Comparison of ENCODE assay signal across 22 mouse cellular contexts in the genomic region with DNA sequence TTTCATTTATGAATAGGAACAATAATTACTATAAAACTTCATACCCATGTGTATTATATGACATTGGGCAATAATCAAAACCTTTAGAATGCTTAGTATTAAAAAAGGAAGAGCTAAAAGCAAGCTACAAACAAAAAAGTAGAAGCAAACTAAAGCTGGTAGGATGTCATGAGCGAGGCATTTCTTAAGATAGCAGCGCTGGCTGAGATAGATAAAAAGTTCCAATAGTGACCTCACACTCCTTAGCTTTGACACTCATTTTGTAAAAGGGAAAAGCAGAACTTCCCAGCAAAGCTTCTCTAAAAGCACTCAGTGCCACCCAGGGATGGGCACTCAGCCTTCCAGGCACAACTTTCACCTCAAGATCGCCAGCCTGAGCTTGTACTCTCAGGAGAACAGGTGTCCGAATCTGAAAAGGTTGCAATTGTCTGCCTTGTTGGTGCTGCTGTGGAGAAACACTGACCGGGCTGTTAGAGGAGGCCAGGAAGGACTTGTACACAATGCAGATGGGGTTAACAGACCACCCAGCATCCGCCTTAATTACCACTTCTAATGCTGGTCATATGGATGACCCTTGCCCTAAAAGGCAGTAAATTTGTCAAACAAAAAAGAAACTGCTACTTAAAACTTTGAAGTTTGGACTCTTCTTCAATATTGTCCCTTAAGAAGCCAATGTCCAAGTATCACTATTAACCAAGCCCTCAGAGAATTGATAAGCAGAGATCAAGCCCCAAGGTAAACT. TPM values are rescaled to one million over a fixed set of nuclear protein-coding genes. Genes with fewer than 3 reads are reported as not detected.
DNase-seq lines count a peak whose midpoint lies in the region; ATAC-seq lines count a peak whose summit lies in the region.
"Had no signal": no experiment of that assay in that cellular context is flagged by ENCODE, and none has a peak within 500 bp of the region (broad histone marks: within the 10 kb centered on the region; RNA-seq: fewer than 3 reads in every experiment).

No protein-coding gene starts in this region.

- DNase-seq in midbrain, embryonic 10.5 days (ENCODE audit: low spot score) = no peak
- peak; percentile 50 for DNase-seq in embryo, embryonic 10.5 days (ENCODE audit: low spot score)
- DNase-seq in mesoderm, embryonic 11.5 days (ENCODE audit: low read depth, low spot score) = peak; percentile 60
- DNase-seq in hindbrain, embryonic 10.5 days (ENCODE audit: low spot score) = no peak
- DNase-seq: adrenal gland, adult 2 months; adrenal gland, postnatal 25 days; cerebellum, adult 2 months; cerebellum, postnatal 25 days; gastrocnemius, postnatal 10 days; heart, adult 2 months; heart, postnatal 14 days; kidney, adult 18-20 months had no signal

- 0 out of 2 replicates have a peak overlapping the region, but pooled peaks have one; percentile 33 for H3K27ac ChIP-seq in midbrain, embryonic 10.5 days (replicated peaks)
- H3K27ac ChIP-seq in midbrain, embryonic 16.5 days (ENCODE audit: low read length) = no peak overlapping the region
- no peak overlapping the region for H3K27ac ChIP-seq in hindbrain, embryonic 10.5 days
- H3K27ac ChIP-seq: embryonic facial prominence, embryonic 12.5 days; heart, adult 2 months; heart, embryonic 15.5 days; hindbrain, embryonic 15.5 days had no signal

- WGBS in midbrain, embryonic 10.5 days = 83% methylated on average over 6 of the region's 6 CpGs
- WGBS in midbrain, embryonic 16.5 days = 79% methylated on average over 6 of the region's 6 CpGs
- 80% methylated on average over 6 of the region's 6 CpGs for WGBS in hindbrain, embryonic 10.5 days

- peaks cover 6% of the 10 kb centered on the region for H3K4me1 ChIP-seq in midbrain, embryonic 10.5 days
- no peaks in the 10 kb centered on the region for H3K4me1 ChIP-seq in midbrain, embryonic 16.5 days (ENCODE audit: control insufficient read depth, insufficient read depth, low read length)
- 0 out of 2 replicates have a peak, but pooled peaks cover 3% of the 10 kb centered on the region for H3K4me1 ChIP-seq in hindbrain, embryonic 10.5 days (replicated peaks)
- H3K4me1 ChIP-seq: embryonic facial prominence, embryonic 12.5 days; hindbrain, embryonic 15.5 days had no signal

- no peak overlapping the region for H3K4me3 ChIP-seq in midbrain, embryonic 10.5 days
- H3K4me3 ChIP-seq in midbrain, embryonic 16.5 days (ENCODE audit: low read depth, low read length) = no peak overlapping the region
- no peak overlapping the region for H3K4me3 ChIP-seq in hindbrain, embryonic 10.5 days
- H3K4me3 ChIP-seq: embryonic facial prominence, embryonic 12.5 days; heart, adult 2 months; heart, embryonic 15.5 days; hindbrain, embryonic 15.5 days had no signal

- no peak for ATAC-seq in midbrain, embryonic 16.5 days
- no peak for ATAC-seq in activated CD4-positive, CD25-positive, alpha-beta regulatory T cell, adult 4 months
- ATAC-seq: forebrain, embryonic 16.5 days; inflammation-experienced regulatory T-cells, adult 6 months; Patski had no signal

- H3K9ac ChIP-seq in midbrain, embryonic 16.5 days (ENCODE audit: low read depth, low read length) = no peak overlapping the region
- H3K9ac ChIP-seq: embryonic facial prominence, embryonic 12.5 days; heart, embryonic 15.5 days; hindbrain, embryonic 15.5 days had no signal

- no peaks in the 10 kb centered on the region for H3K27me3 ChIP-seq in midbrain, embryonic 10.5 days (ENCODE audit: low read depth, poor library complexity, severe bottlenecking)
- no peaks in the 10 kb centered on the region for H3K27me3 ChIP-seq in midbrain, embryonic 16.5 days (ENCODE audit: control insufficient read depth, insufficient read depth, low read depth, low read length)
- no peaks in the 10 kb centered on the region for H3K27me3 ChIP-seq in hindbrain, embryonic 10.5 days (ENCODE audit: insufficient read depth, poor library complexity, severe bottlenecking)
- H3K27me3 ChIP-seq: embryonic facial prominence, embryonic 12.5 days; heart, embryonic 15.5 days; hindbrain, embryonic 15.5 days; Patski had no signal

- H3K9me3 ChIP-seq in midbrain, embryonic 10.5 days (replicated peaks) = no peaks in the 10 kb centered on the region
- no peaks in the 10 kb centered on the region for H3K9me3 ChIP-seq in midbrain, embryonic 16.5 days (replicated peaks; ENCODE audit: control insufficient read depth, low read length, poor library complexity, severe bottlenecking)
- H3K9me3 ChIP-seq in hindbrain, embryonic 10.5 days = no peaks in the 10 kb centered on the region
- H3K9me3 ChIP-seq: embryonic facial prominence, embryonic 12.5 days; G1E; heart, embryonic 15.5 days; hindbrain, embryonic 15.5 days had no signal

- H3K4me2 ChIP-seq in midbrain, embryonic 16.5 days (ENCODE audit: low read length) = no peak overlapping the region
- H3K4me2 ChIP-seq: embryonic facial prominence, embryonic 12.5 days; heart, embryonic 11.5 days; heart, embryonic 15.5 days; hindbrain, embryonic 15.5 days had no signal

- no peaks in the 10 kb centered on the region; the same call in 1 of the 2 replicates for H3K36me3 ChIP-seq in midbrain, embryonic 10.5 days
- no peaks in the 10 kb centered on the region for H3K36me3 ChIP-seq in midbrain, embryonic 16.5 days (ENCODE audit: control insufficient read depth, insufficient read depth, low read length)
- no peaks in the 10 kb centered on the region for H3K36me3 ChIP-seq in hindbrain, embryonic 10.5 days
- H3K36me3 ChIP-seq: hindbrain, embryonic 15.5 days had no signal

RNA-seq across cellular contexts. Expression of gene Fhdc1, which starts 32.7 kb away (rescaled TPM):
- 2.0 and 2.1 TPM in 2 replicates for polyA plus RNA-seq in midbrain, embryonic 10.5 days (2016; fragmentation: Nextera tagmentation; extraction: Ambion mirVana)
- polyA plus RNA-seq in midbrain, embryonic 16.5 days (2015; fragmentation: Nextera tagmentation; extraction: Ambion mirVana) = 3.5 and 4.9 TPM in 2 replicates
- polyA plus RNA-seq in activated CD4-positive, CD25-positive, alpha-beta regulatory T cell, adult 4 months (2017; shearing (Covaris generic)) = 1 to 10 TPM in 1 of 2 experiments, under 1 TPM in 1; 0.75 to 2.4 TPM
- polyA plus RNA-seq in hindbrain, embryonic 10.5 days (2016; fragmentation: Nextera tagmentation; extraction: Ambion mirVana) = 3.8 and 5.8 TPM in 2 replicates

Comparison
In these comparisons a context has a peak if more than half of its experiments do, and no peak if none do; other contexts are left out.
1. DNase-seq: peak in embryo, embryonic 10.5 days (single experiment) and mesoderm, embryonic 11.5 days (single experiment); none in midbrain, embryonic 10.5 days (single experiment) and hindbrain, embryonic 10.5 days (single experiment).